Mouse (Mus musculus): ENCODE data around the gene 1810013L24Rik. TPM values are rescaled to one million over a fixed set of nuclear protein-coding genes. Genes with fewer than 3 reads are reported as not detected.

The 1810013L24Rik gene
- polyA plus RNA-seq, 1 experiment = 54.4 TPM

GRCm38 (mm10) chr16:8830431-8831211 lies 721 bp downstream of the 1810013L24Rik start:
- TF ChIP-seq POLR2A (IDR thresholded peaks at IDR 0.05; ENCODE audit: borderline replicate concordance, low read depth, low read length) = no peak
- no peak for TF ChIP-seq CTCF (IDR thresholded peaks at IDR 0.05; ENCODE audit: low read depth, low read length)
- H3K4me3 ChIP-seq (ENCODE audit: insufficient read depth, low read length) = peak overlapping the region; percentile 93
- peak overlapping the region; percentile 83 for H3K27ac ChIP-seq (ENCODE audit: insufficient read depth, low read depth, low read length)
- H3K4me1 ChIP-seq (ENCODE audit: control insufficient read depth, insufficient read depth, low read length) = peaks cover 17% of the 10 kb centered on the region

- peak overlapping the region; percentile 83; the same call in 1 of the 2 replicates for H3K27ac ChIP-seq (ENCODE audit: insufficient read depth, low read depth, low read length)
- TF ChIP-seq CTCF (IDR thresholded peaks at IDR 0.05; ENCODE audit: low read depth, low read length) (no peak), POLR2A (IDR thresholded peaks at IDR 0.05; ENCODE audit: borderline replicate concordance, low read depth, low read length) (no peak)
- H3K4me1 ChIP-seq (ENCODE audit: control insufficient read depth, insufficient read depth, low read length) = peaks cover 18% of the 10 kb centered on the region
- peak overlapping the region; percentile 93 for H3K4me3 ChIP-seq (ENCODE audit: insufficient read depth, low read length)
Observed at GRCm38 (mm10) chr16:8831241-8831640, 1.3 kb downstream of the 1810013L24Rik start.

DNA sequence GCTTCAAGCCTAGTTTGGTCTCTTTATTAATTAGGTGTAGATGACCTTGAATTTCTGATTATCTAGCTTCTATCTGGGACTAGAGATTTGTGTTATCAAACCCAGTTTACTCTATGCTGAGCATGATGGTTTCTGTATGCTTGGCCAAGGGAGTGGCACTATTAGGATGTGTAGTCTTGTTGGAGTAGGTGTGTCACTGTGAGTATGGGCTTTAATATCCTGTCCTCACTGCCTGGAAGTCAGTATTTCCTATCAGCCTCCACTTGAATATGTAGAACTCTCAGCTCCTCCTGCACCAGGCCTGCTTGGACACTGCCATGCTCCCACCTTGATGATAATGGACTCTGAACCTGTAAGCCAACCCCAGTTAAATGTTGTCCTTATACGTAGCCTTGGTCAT lies 7.0 kb downstream of the 1810013L24Rik start:
- H3K4me3 ChIP-seq (ENCODE audit: insufficient read depth, low read length) = no peak overlapping the region
- H3K4me1 ChIP-seq (ENCODE audit: control insufficient read depth, insufficient read depth, low read length) = peaks cover 33% of the 10 kb centered on the region
- TF ChIP-seq CTCF (IDR thresholded peaks at IDR 0.05; ENCODE audit: low read depth, low read length) (no peak), POLR2A (IDR thresholded peaks at IDR 0.05; ENCODE audit: borderline replicate concordance, low read depth, low read length) (no peak)
- no peak overlapping the region for H3K27ac ChIP-seq (ENCODE audit: insufficient read depth, low read depth, low read length)

- H3K4me1 ChIP-seq (ENCODE audit: control insufficient read depth, insufficient read depth, low read length) = peaks cover 33% of the 10 kb centered on the region
- no peak overlapping the region for H3K4me3 ChIP-seq (ENCODE audit: insufficient read depth, low read length)
- no peak overlapping the region for H3K27ac ChIP-seq (ENCODE audit: insufficient read depth, low read depth, low read length)
- no peak for TF ChIP-seq CTCF (IDR thresholded peaks at IDR 0.05; ENCODE audit: low read depth, low read length)
Observed at GRCm38 (mm10) chr16:8837595-8837994, 7.7 kb downstream of the 1810013L24Rik start.

DNA sequence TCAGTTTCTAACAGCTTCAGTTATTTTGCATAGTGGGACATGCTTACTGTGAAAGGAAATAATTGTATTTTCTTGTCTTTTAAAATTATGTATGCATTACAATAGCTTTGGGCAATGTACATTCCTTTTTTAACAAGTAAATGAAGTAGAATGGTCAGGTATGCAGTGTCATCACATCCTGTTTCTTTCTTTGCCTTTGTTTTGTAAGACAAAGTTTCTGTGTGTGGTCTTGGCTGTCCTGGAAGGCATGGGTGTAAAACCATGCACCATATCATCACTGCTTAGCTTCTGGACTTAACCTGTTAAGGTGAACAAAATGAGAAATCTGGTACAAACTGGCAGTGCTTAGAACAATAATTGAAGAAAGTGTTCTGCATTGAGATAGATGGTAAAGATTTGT lies 9.0 kb downstream of the 1810013L24Rik start:
- TF ChIP-seq CTCF (IDR thresholded peaks at IDR 0.05; ENCODE audit: low read depth, low read length) = no peak
- TF ChIP-seq POLR2A (IDR thresholded peaks at IDR 0.05; ENCODE audit: borderline replicate concordance, low read depth, low read length) = no peak
- Histone ChIP-seq H3K27ac (ENCODE audit: insufficient read depth, low read depth, low read length) (no peak overlapping the region), H3K4me3 (ENCODE audit: insufficient read depth, low read length) (no peak overlapping the region), H3K4me1 (ENCODE audit: control insufficient read depth, insufficient read depth, low read length) (peaks cover 28% of the 10 kb centered on the region)

DNA sequence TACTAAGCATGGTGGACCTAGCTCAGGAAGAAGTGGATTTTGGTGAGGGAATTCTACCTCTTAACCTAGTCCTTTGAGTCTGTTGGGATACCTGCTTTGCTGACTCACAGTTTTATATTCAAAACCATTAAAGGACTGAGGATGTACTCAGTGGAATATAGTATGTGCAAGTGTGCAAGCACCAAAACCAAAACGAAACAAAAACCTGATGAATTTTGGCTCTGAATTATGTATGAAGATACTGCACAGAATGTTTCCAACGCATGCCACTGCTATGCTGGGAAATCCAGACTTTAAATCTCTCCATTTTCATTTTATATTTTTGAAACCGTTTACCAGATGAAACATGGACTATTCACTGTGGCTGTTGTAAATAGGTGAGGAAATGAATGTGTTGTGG lies 10.7 kb downstream of the 1810013L24Rik start:
- TF ChIP-seq CTCF (IDR thresholded peaks at IDR 0.05; ENCODE audit: low read depth, low read length) (no peak), POLR2A (IDR thresholded peaks at IDR 0.05; ENCODE audit: borderline replicate concordance, low read depth, low read length) (no peak)
- Histone ChIP-seq H3K27ac (ENCODE audit: insufficient read depth, low read depth, low read length) (no peak overlapping the region), H3K4me3 (ENCODE audit: insufficient read depth, low read length) (no peak overlapping the region), H3K4me1 (ENCODE audit: control insufficient read depth, insufficient read depth, low read length) (peaks cover 19% of the 10 kb centered on the region)

DNA sequence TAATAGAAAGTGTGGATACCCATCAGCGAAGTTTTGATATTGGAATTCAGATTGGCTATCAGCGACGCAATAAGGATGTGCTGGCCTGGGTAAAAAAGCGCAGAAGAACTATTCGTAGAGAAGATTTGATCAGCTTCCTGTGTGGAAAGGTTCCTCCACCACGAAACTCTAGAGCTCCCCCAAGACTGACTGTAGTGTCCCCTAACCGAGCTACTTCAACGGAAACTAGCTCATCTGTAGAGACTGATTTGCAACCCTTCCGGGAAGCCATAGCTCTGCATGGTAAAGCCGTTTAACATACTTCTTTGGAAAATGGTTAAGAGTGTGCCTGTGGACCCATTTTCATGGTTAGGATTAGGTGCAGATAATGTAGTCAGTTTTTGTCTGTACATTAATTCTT lies 13.1 kb downstream of the 1810013L24Rik start:
- Histone ChIP-seq H3K4me3 (ENCODE audit: insufficient read depth, low read length) (no peak overlapping the region), H3K27ac (ENCODE audit: insufficient read depth, low read depth, low read length) (no peak overlapping the region), H3K4me1 (ENCODE audit: control insufficient read depth, insufficient read depth, low read length) (peaks cover 7% of the 10 kb centered on the region)
- no peak for TF ChIP-seq CTCF (IDR thresholded peaks at IDR 0.05; ENCODE audit: low read depth, low read length)

- no peak for TF ChIP-seq POLR2A (IDR thresholded peaks at IDR 0.05; ENCODE audit: borderline replicate concordance, low read depth, low read length)
- TF ChIP-seq CTCF (IDR thresholded peaks at IDR 0.05; ENCODE audit: low read depth, low read length) = no peak
- Histone ChIP-seq H3K27ac (ENCODE audit: insufficient read depth, low read depth, low read length) (no peak overlapping the region), H3K4me3 (ENCODE audit: insufficient read depth, low read length) (no peak overlapping the region), H3K4me1 (ENCODE audit: control insufficient read depth, insufficient read depth, low read length) (peaks cover 6% of the 10 kb centered on the region)
Observed at GRCm38 (mm10) chr16:8843580-8844175, 13.8 kb downstream of the 1810013L24Rik start.

DNA sequence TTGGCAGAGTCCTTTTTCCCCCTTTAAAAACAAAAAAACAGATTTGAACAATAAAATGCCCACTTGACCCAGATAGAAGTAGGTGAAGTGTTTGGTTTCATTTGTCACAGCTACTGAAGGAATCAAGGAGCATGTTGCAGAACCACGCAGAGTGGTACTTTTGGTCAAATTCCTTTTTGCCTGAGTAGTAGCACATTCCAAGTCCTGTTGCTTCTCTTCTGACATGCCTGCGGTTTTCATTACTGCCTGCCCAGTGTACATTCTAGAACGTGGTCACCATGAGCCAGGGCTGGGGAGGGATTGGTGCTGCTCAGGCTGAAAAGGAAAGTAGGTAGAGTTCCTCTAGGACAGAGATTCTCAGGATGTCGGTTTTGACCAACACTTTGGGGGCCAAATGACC lies 16.1 kb downstream of the 1810013L24Rik start:
- Histone ChIP-seq H3K4me3 (ENCODE audit: insufficient read depth, low read length) (no peak overlapping the region), H3K27ac (ENCODE audit: insufficient read depth, low read depth, low read length) (no peak overlapping the region), H3K4me1 (ENCODE audit: control insufficient read depth, insufficient read depth, low read length) (peaks cover 13% of the 10 kb centered on the region)
- no peak for TF ChIP-seq POLR2A (IDR thresholded peaks at IDR 0.05; ENCODE audit: borderline replicate concordance, low read depth, low read length)
- TF ChIP-seq CTCF (IDR thresholded peaks at IDR 0.05; ENCODE audit: low read depth, low read length) = no peak

- Histone ChIP-seq H3K4me1 (ENCODE audit: control insufficient read depth, insufficient read depth, low read length) (peaks cover 15% of the 10 kb centered on the region), H3K27ac (ENCODE audit: insufficient read depth, low read depth, low read length) (no peak overlapping the region), H3K4me3 (ENCODE audit: insufficient read depth, low read length) (no peak overlapping the region)
- TF ChIP-seq POLR2A (IDR thresholded peaks at IDR 0.05; ENCODE audit: borderline replicate concordance, low read depth, low read length) (no peak), CTCF (IDR thresholded peaks at IDR 0.05; ENCODE audit: low read depth, low read length) (no peak)
Observed at GRCm38 (mm10) chr16:8848309-8849068, 18.6 kb downstream of the 1810013L24Rik start.

All from bone marrow macrophage, adult 2 months (primary cell).